Mouse (Mus musculus): ENCODE results near the gene Rere. TPM values are rescaled to one million over a fixed set of nuclear protein-coding genes. Genes with fewer than 3 reads are reported as not detected.

The Rere gene
- polyA plus RNA-seq, 1 experiment from 2014 or later: 43.6 TPM

DNA sequence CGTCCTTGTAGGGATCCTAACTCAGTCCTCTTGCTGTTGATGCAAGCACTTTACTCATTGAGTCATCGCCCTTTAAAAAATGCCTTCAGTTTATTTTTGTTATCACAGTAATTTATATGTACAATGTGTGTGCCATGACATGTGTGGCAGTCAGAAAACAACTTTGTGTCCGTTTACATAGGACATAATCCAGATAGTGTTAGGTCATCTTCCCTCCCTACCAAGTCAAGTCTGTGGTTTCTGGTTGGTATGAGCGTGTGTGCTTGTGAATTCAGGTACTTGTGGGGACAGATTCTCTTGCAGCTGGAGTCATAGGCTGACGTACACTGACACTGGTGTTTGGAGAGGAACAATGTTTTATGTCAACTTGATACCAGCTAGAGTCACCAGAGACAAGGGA is 74.4 kb downstream of the Rere start:
- Histone ChIP-seq H3K4me1 (replicated peaks) (peaks cover 20% of the 10 kb centered on the region), H3K27ac (no peak overlapping the region), H3K9ac (replicated peaks) (no peak overlapping the region), H3K27me3 (no peaks in the 10 kb centered on the region), H3K4me2 (replicated peaks) (no peak overlapping the region), H3K9me3 (no peaks in the 10 kb centered on the region), H3K4me3 (replicated peaks) (no peak overlapping the region), H3K36me3 (no peaks in the 10 kb centered on the region)
- WGBS: 91% methylated on average over 5 of the region's 5 CpGs
- no peak for ATAC-seq

DNA sequence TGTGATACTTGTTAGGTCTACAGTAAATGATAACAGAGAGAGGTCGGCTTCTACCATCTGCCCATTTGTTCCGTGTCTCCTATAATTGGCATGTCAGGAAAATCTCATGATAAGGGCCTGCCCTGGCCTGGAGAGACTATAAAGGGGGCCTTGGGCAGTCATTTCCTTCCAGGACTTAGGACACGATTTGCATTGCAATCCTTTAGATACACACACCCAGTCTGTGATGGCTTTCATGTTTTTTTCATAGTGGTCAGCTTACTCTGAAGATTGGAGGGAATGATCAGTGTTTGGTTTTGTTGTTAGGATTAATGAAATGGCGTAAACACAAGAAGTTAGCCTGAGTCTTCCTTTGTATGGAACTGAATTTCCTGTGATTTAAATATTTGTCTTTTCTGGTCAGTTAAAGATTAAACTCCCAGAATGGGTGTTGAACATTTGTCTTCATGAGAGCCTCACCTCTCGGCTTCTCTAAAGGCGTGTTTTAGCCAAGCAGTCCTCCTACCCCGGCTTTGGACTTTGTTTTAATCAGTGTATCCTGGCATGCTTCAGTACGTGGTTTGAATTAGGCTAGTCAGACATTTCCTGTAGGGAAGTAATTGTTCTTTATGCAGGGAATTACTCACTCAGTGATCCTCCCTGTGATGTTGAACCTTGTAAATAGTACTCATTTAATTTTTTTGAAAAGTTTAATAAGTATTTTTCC is 80.7 kb downstream of the Rere start:
- H3K36me3 ChIP-seq: no peaks in the 10 kb centered on the region
- H3K4me1 ChIP-seq (replicated peaks): peaks cover 28% of the 10 kb centered on the region
- H3K27ac ChIP-seq: peak overlapping the region; percentile 46; the same call in 1 of the 2 replicates
- no peak overlapping the region for H3K9ac ChIP-seq (replicated peaks)
- H3K9me3 ChIP-seq: no peaks in the 10 kb centered on the region
- H3K4me3 ChIP-seq (replicated peaks): no peak overlapping the region
- 0 out of 2 replicates have a peak, but pooled peaks have one; percentile 37 for ATAC-seq
- no peak overlapping the region for H3K4me2 ChIP-seq (replicated peaks)
- WGBS: 10% methylated on average over 8 of the region's 8 CpGs
- H3K27me3 ChIP-seq: no peaks in the 10 kb centered on the region

- H3K9me3 ChIP-seq: no peaks in the 10 kb centered on the region
- H3K27ac ChIP-seq: no peak overlapping the region
- H3K27me3 ChIP-seq: no peaks in the 10 kb centered on the region
- ATAC-seq: no peak
- H3K9ac ChIP-seq (replicated peaks): no peak overlapping the region
- H3K36me3 ChIP-seq: no peaks in the 10 kb centered on the region
- no peak overlapping the region for H3K4me2 ChIP-seq (replicated peaks)
- no peak overlapping the region for H3K4me3 ChIP-seq (replicated peaks)
- peaks cover 28% of the 10 kb centered on the region for H3K4me1 ChIP-seq (replicated peaks)
- WGBS: 42% methylated on average over 5 of the region's 5 CpGs
These were observed 81.4 kb downstream of the Rere start for GRCm38 (mm10) chr4:150362858-150363257.

GRCm38 (mm10) chr4:150364786-150365185 is 83.3 kb downstream of the Rere start:
- H3K27ac ChIP-seq: no peak overlapping the region
- no peak for ATAC-seq
- no peaks in the 10 kb centered on the region for H3K9me3 ChIP-seq
- no peaks in the 10 kb centered on the region for H3K27me3 ChIP-seq
- H3K4me2 ChIP-seq (replicated peaks): no peak overlapping the region
- 96% methylated on average over 2 of the region's 2 CpGs for WGBS
- no peak overlapping the region for H3K4me3 ChIP-seq (replicated peaks)
- no peak overlapping the region for H3K9ac ChIP-seq (replicated peaks)
- peaks cover 39% of the 10 kb centered on the region for H3K4me1 ChIP-seq (replicated peaks)
- no peaks in the 10 kb centered on the region for H3K36me3 ChIP-seq

GRCm38 (mm10) chr4:150366510-150367208 is 85.2 kb downstream of the Rere start:
- Histone ChIP-seq H3K4me1 (replicated peaks) (peaks cover 48% of the 10 kb centered on the region), H3K4me2 (replicated peaks) (no peak overlapping the region), H3K36me3 (no peaks in the 10 kb centered on the region), H3K27ac (0 out of 2 replicates have a peak overlapping the region, but pooled peaks have one; percentile 16), H3K9me3 (no peaks in the 10 kb centered on the region), H3K27me3 (no peaks in the 10 kb centered on the region), H3K9ac (replicated peaks) (no peak overlapping the region), H3K4me3 (replicated peaks) (no peak overlapping the region)
- no peak for ATAC-seq
- 71% methylated on average over 6 of the region's 6 CpGs for WGBS

GRCm38 (mm10) chr4:150371580-150372380 is 90.3 kb downstream of the Rere start:
- under 1% methylated on average over 58 of the region's 58 CpGs for WGBS
- peak; percentile 90 for ATAC-seq

DNA sequence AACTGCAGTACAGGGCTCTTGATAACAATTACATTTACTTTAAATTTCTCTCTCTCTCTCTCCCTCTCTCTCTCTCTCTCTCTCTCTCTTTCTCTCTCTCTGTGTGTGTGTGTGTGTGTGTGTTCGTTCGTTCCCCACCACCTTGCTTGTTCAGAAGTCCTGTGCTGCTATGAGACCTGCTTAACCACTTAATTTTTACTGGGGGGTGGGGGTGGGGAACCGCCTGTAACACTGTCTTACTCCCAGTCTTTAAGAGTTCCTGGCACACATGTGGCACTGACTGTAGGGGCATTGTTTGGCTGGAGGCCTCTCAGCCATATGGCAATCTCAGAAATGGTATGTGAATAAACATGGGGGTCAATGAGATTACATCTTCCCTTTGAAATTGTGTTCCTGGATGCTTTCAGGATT is 91.2 kb downstream of the Rere start:
- Histone ChIP-seq H3K4me1 (replicated peaks) (peaks cover 81% of the 10 kb centered on the region), H3K9me3 (no peaks in the 10 kb centered on the region), H3K36me3 (no peaks in the 10 kb centered on the region), H3K4me3 (replicated peaks) (peak overlapping the region; percentile 59), H3K27ac (peak overlapping the region; percentile 93), H3K27me3 (no peaks in the 10 kb centered on the region), H3K4me2 (replicated peaks) (peak overlapping the region; percentile 85), H3K9ac (replicated peaks) (peak overlapping the region; percentile 83)
- 3% methylated on average over 3 of the region's 3 CpGs for WGBS
- ATAC-seq: no peak

More at GRCm38 (mm10) chr4:150371580-150372380, 90.3 kb downstream of the Rere start:
- Histone ChIP-seq H3K27me3 (no peaks in the 10 kb centered on the region), H3K27ac (peak overlapping the region; percentile 93), H3K9ac (replicated peaks) (peak overlapping the region; percentile 83), H3K9me3 (no peaks in the 10 kb centered on the region), H3K4me3 (replicated peaks) (peak overlapping the region; percentile 59), H3K4me2 (replicated peaks) (peak overlapping the region; percentile 85), H3K36me3 (no peaks in the 10 kb centered on the region), H3K4me1 (replicated peaks) (peaks cover 80% of the 10 kb centered on the region)

- Histone ChIP-seq H3K36me3 (no peaks in the 10 kb centered on the region), H3K27me3 (no peaks in the 10 kb centered on the region), H3K4me2 (replicated peaks) (peak overlapping the region; percentile 85), H3K4me1 (replicated peaks) (peaks cover 86% of the 10 kb centered on the region), H3K27ac (peak overlapping the region; percentile 93), H3K4me3 (replicated peaks) (peak overlapping the region; percentile 59), H3K9ac (replicated peaks) (peak overlapping the region; percentile 83), H3K9me3 (no peaks in the 10 kb centered on the region)
- peak; percentile 72 for ATAC-seq
- 3% methylated on average over 15 of the region's 15 CpGs for WGBS
These were observed 92.0 kb downstream of the Rere start for GRCm38 (mm10) chr4:150373111-150374109.

GRCm38 (mm10) chr4:150374651-150375447 is 93.4 kb downstream of the Rere start:
- H3K4me2 ChIP-seq (replicated peaks): peak overlapping the region; percentile 30
- H3K4me3 ChIP-seq (replicated peaks): peak overlapping the region; percentile 7
- no peak for ATAC-seq
- H3K9me3 ChIP-seq: no peaks in the 10 kb centered on the region
- H3K9ac ChIP-seq (replicated peaks): peak overlapping the region; percentile 51
- 36% methylated on average over 9 of the region's 9 CpGs for WGBS
- no peaks in the 10 kb centered on the region for H3K27me3 ChIP-seq
- peaks cover 86% of the 10 kb centered on the region for H3K4me1 ChIP-seq (replicated peaks)
- H3K36me3 ChIP-seq: no peaks in the 10 kb centered on the region
- H3K27ac ChIP-seq: peak overlapping the region; percentile 93

DNA sequence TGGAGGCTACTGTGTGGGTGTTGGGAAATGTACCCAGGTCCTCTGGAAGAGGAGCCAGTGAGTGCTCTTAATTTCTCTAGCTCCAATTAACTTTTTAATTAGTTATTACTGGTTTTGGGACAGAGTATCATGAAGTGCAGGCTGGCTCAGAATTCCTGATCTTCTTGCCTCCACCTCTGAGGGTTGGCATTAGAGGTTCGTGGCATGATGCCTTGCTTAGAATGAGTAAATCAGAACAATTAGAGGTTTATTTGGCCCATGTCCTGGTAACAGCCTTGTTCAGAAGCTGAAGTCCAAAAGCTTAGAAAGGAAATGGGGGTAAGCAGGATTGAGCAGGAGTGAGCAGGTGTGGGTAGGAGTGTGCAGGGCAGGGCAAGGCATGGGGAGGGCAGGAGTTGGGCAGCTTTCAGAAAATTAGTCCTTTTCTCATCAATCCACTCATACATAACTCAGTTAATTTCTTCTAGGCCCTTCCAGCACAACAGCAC is 94.0 kb downstream of the Rere start:
- H3K36me3 ChIP-seq: no peaks in the 10 kb centered on the region
- H3K4me3 ChIP-seq (replicated peaks): no peak overlapping the region
- no peak for ATAC-seq
- H3K4me2 ChIP-seq (replicated peaks): 0 out of 2 replicates have a peak overlapping the region, but pooled peaks have one; percentile 1
- no peak overlapping the region for H3K9ac ChIP-seq (replicated peaks)
- no peaks in the 10 kb centered on the region for H3K9me3 ChIP-seq
- H3K27ac ChIP-seq: peak overlapping the region; percentile 93
- WGBS: 83% methylated on average over 1 of the region's 1 CpGs
- H3K27me3 ChIP-seq: no peaks in the 10 kb centered on the region
- H3K4me1 ChIP-seq (replicated peaks): peaks cover 85% of the 10 kb centered on the region
